Mouse (Mus musculus): Measurements from ENCODE around the gene Spata45. TPM values are rescaled to one million over a fixed set of nuclear protein-coding genes. Genes with fewer than 3 reads are reported as not detected.

Spata45 gene
- total and polyA plus RNA-seq, 3 experiments = 0.76 TPM; not detected in 2

- H3K4me3 ChIP-seq (replicated peaks in 1 of 3; ENCODE audit: low read depth in 2 of 3, low read length in 2 of 3, poor library complexity in 1 of 3) = no peak overlapping the region
- in situ Hi-C loops (cut with MboI; ENCODE audit: low pct_ligation_motif_present, low pct_unique_long_range_greater_than_20kb, low sequenced_read_pairs) = no loop called here
- no peak overlapping the region for H3K4me2 ChIP-seq (ENCODE audit: insufficient read depth, low read depth, poor library complexity, severe bottlenecking)
- peaks cover 9% of the 10 kb centered on the region for H3K9me3 ChIP-seq (replicated peaks; ENCODE audit: low read length)
- peaks cover 0 to under 1% of the 10 kb centered on the region in 2 experiments for H3K36me3 ChIP-seq (replicated peaks in 1 of 2; ENCODE audit: control insufficient read depth in 1 of 2, insufficient read depth in 1 of 2, low read length in 1 of 2)
- H3K27ac ChIP-seq (ENCODE audit: insufficient read depth, low read depth) = no peak overlapping the region
- H3K9ac ChIP-seq (ENCODE audit: insufficient read depth, low read depth) = no peak overlapping the region
- no peak for DNase-seq (ENCODE audit: extremely low read depth)
- no peaks in the 10 kb centered on the region for H3K79me2 ChIP-seq (replicated peaks; ENCODE audit: control insufficient read depth, extremely low read depth, insufficient read depth, poor library complexity, severe bottlenecking)
- H3K4me1 ChIP-seq (ENCODE audit: control insufficient read depth in 1 of 2, insufficient read depth in 2 of 2) = peaks cover 0 to 5% of the 10 kb centered on the region in 2 experiments; a peak in 1 of 4 replicates
- dilution Hi-C loops (cut with MboI; ENCODE audit: extremely low pct_ligation_motif_present, extremely low pct_unique_long_range_greater_than_20kb, low sequenced_read_pairs) = no loop called here
- H3K27me3 ChIP-seq (replicated peaks) = no peaks in the 10 kb centered on the region
- TF ChIP-seq ZMIZ1 (IDR thresholded peaks at IDR 0.05; ENCODE audit: low read depth, low read length) (no peak), MYC (IDR thresholded peaks at IDR 0.05; ENCODE audit: low read depth, low read length) (no peak), PAX5 (IDR thresholded peaks at IDR 0.05; ENCODE audit: low read length) (no peak), GABPA (IDR thresholded peaks at IDR 0.05; ENCODE audit: insufficient replicate concordance, low read depth, low read length) (no peak), MAZ (IDR thresholded peaks at IDR 0.05; ENCODE audit: low read depth, low read length) (no peak), SIN3A (IDR thresholded peaks at IDR 0.05; ENCODE audit: low read length) (no peak), E2F4 (IDR thresholded peaks at IDR 0.05; ENCODE audit: insufficient replicate concordance, low read depth, low read length) (no peak), NRF1 (IDR thresholded peaks at IDR 0.05; ENCODE audit: low read depth, low read length) (no peak), KAT2A (IDR thresholded peaks at IDR 0.05; ENCODE audit: insufficient replicate concordance, low read length) (no peak), EP300 (IDR thresholded peaks at IDR 0.05; ENCODE audit: low read length) (no peak), MAFK (IDR thresholded peaks at IDR 0.05; ENCODE audit: insufficient replicate concordance, low read length) (no peak), NELFE (IDR thresholded peaks at IDR 0.05; ENCODE audit: low read depth, low read length) (no peak)
These were observed 40.9 kb upstream of the Spata45 start for GRCm38 (mm10) chr1:190995548-190995947.

DNA sequence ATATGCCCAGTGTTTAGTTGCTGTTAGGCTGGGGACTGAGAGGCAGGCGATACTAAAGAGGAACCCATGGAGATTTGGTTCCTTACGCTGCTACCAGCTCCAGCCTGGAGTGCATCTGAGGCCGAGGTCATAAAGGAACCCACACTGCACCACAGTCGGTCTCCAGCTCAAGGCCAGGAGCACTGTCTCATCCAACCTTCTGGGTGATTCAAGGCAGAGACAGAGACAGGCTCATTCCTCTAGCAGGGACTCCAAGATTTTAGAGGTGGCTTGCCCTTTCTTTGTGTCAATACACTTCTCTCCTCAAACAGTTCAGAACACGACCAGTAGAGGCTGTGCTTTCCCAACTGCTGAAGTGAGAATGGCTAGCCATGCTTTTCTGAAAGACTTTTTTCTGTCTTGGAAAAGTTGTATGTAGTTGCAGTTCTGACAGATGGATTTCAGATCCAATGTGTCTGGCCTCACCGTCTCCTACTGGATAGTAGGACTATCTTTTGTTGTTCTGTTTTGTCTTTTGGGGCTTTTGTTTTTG is 40.0 kb upstream of the Spata45 start:
- dilution Hi-C loops (cut with MboI; ENCODE audit: extremely low pct_ligation_motif_present, extremely low pct_unique_long_range_greater_than_20kb, low sequenced_read_pairs) = no loop called here
- no peak overlapping the region for H3K27ac ChIP-seq (ENCODE audit: insufficient read depth, low read depth)

More for the DNA sequence above, 40.0 kb upstream of the Spata45 start:
- Histone ChIP-seq H3K4me2 (ENCODE audit: insufficient read depth, low read depth, poor library complexity, severe bottlenecking) (no peak overlapping the region), H3K36me3 (replicated peaks in 1 of 2; ENCODE audit: control insufficient read depth in 1 of 2, insufficient read depth in 1 of 2, low read length in 1 of 2) (peaks cover 0 to 5% of the 10 kb centered on the region in 2 experiments), H3K4me3 (replicated peaks in 1 of 3; ENCODE audit: low read depth in 2 of 3, low read length in 2 of 3, poor library complexity in 1 of 3) (no peak overlapping the region), H3K27me3 (replicated peaks) (no peaks in the 10 kb centered on the region), H3K4me1 (ENCODE audit: control insufficient read depth in 1 of 2, insufficient read depth in 2 of 2) (peaks cover 0 to 5% of the 10 kb centered on the region in 2 experiments; a peak in 1 of 4 replicates), H3K9ac (ENCODE audit: insufficient read depth, low read depth) (no peak overlapping the region), H3K9me3 (replicated peaks; ENCODE audit: low read length) (peaks cover 9% of the 10 kb centered on the region), H3K79me2 (replicated peaks; ENCODE audit: control insufficient read depth, extremely low read depth, insufficient read depth, poor library complexity, severe bottlenecking) (no peaks in the 10 kb centered on the region)
- TF ChIP-seq ETS1 (conservative IDR thresholded peaks at IDR 0.05; ENCODE audit: low read depth, low read length) (no peak), RAD21 (IDR thresholded peaks at IDR 0.05; ENCODE audit: low read depth, low read length) (peak; percentile 64), SMC3 (IDR thresholded peaks at IDR 0.05; ENCODE audit: low read depth, low read length) (peak; percentile 50), CTCF (conservative IDR thresholded peaks at IDR 0.05 in 1 of 2, IDR thresholded peaks at IDR 0.05 in 1 of 2; ENCODE audit: low read depth in 2 of 2, low read length in 2 of 2) (peak in 1 of 2 experiments; percentile 62; a peak in 3 of 4 replicates)
- in situ Hi-C loops (cut with MboI; ENCODE audit: low pct_ligation_motif_present, low pct_unique_long_range_greater_than_20kb, low sequenced_read_pairs) = no loop called here
- no peak for DNase-seq (ENCODE audit: extremely low read depth)
